In the genomic region with DNA sequence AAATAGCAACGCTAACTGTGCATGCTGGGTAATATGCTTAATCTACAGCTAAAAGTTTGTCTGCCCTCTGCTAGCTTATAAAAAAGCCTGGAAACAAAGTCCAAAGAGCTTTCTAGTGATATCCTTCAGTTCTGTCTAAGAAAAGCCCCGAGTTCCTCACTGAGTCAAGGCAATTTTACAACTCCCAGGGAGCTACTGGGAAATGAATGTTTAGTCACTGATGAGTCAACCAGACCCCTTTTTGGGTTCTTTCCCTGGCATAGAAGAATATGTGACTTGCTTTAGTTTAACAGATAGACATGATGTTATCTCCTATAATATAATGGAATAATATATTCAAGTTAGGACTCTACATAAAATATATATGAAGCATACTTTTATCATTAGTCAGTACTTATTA, we compare ENCODE assay signal across 16 mouse cellular contexts.
"Had no signal": no experiment of that assay in that cellular context is flagged by ENCODE, and none has a peak within 500 bp of the region (broad histone marks: within the 10 kb centered on the region; RNA-seq: fewer than 3 reads in every experiment).

No protein-coding gene starts in this region.

- H3K27ac ChIP-seq: kidney, embryonic 15.5 days; left cerebral cortex, adult 2 months; liver, embryonic 15.5 days; lung, embryonic 15.5 days; neural tube, embryonic 13.5 days had no signal

- H3K9me3 ChIP-seq: kidney, embryonic 15.5 days; liver, embryonic 15.5 days; lung, embryonic 15.5 days; neural tube, embryonic 13.5 days had no signal

- H3K36me3 ChIP-seq: kidney, embryonic 15.5 days; liver, embryonic 15.5 days; lung, embryonic 15.5 days; neural tube, embryonic 13.5 days had no signal

- DNase-seq: kidney, adult 8-10 months; kidney, postnatal 10 days; kidney, postnatal 36 days; layer of hippocampus, postnatal 36 days; lung, adult 18-20 months; lung, postnatal 10 days; lung, postnatal 36 days; midbrain, embryonic 14.5 days; thymus, adult 18-20 months; thymus, postnatal 36 days had no signal

- H3K4me3 ChIP-seq: kidney, embryonic 15.5 days; left cerebral cortex, adult 2 months; liver, embryonic 15.5 days; lung, embryonic 15.5 days; neural tube, embryonic 13.5 days had no signal

- H3K4me2 ChIP-seq: kidney, embryonic 15.5 days; liver, embryonic 15.5 days; lung, embryonic 15.5 days; midbrain, embryonic 11.5 days; neural tube, embryonic 13.5 days had no signal

- H3K27me3 ChIP-seq: lung, embryonic 15.5 days; neural tube, embryonic 13.5 days had no signal

- H3K9ac ChIP-seq: kidney, embryonic 15.5 days; liver, embryonic 15.5 days; lung, embryonic 15.5 days; neural tube, embryonic 13.5 days had no signal

- H3K4me1 ChIP-seq: liver, embryonic 15.5 days had no signal
